Mouse (Mus musculus): ENCODE results near the gene Pkp4. TPM values are rescaled to one million over a fixed set of nuclear protein-coding genes. Genes with fewer than 3 reads are reported as not detected.

The Pkp4 gene
- total RNA-seq, 2 experiments from 2014 or later = 199 to 207 TPM

- intact Hi-C loops (cut with DNase I) = loop anchor here (5.0 to 10.0 kb wide), 2 partner anchors 140 to 568 kb away; partner anchors contain the start of genes Ccdc148 and Pkp4
- no peak for DNase-seq (ENCODE audit: low spot score in 2 of 2)
Observed at GRCm38 (mm10) chr2:59302430-59302829, 141.8 kb downstream of the Pkp4 start.

GRCm38 (mm10) chr2:59303530-59304063 is 142.9 kb downstream of the Pkp4 start:
- intact Hi-C loops (cut with DNase I) = loop anchor here (5.0 to 10.0 kb wide), 2 partner anchors 141 to 569 kb away; partner anchors contain the start of genes Ccdc148 and Pkp4
- no peak for DNase-seq (ENCODE audit: low spot score in 2 of 2)

GRCm38 (mm10) chr2:59307302-59307701 is 146.7 kb downstream of the Pkp4 start:
- intact Hi-C loops (cut with DNase I) = loop anchor here (10.0 kb wide), 1 partner anchor 573 kb away; no protein-coding TSS in a partner anchor
- DNase-seq (ENCODE audit: low spot score in 2 of 2) = no peak

- no peak for DNase-seq (ENCODE audit: low spot score in 2 of 2)
- intact Hi-C loops (cut with DNase I) = loop anchor here (10.0 kb wide), 1 partner anchor 573 kb away; no protein-coding TSS in a partner anchor
Observed at GRCm38 (mm10) chr2:59308055-59308454, 147.4 kb downstream of the Pkp4 start.

GRCm38 (mm10) chr2:59313293-59313692 is 152.6 kb downstream of the Pkp4 start:
- intact Hi-C loops (cut with DNase I) = no loop called here

GRCm38 (mm10) chr2:59318631-59319030 is 158.0 kb downstream of the Pkp4 start:
- intact Hi-C loops (cut with DNase I) = no loop called here
- DNase-seq (ENCODE audit: low spot score in 2 of 2) = no peak

More at GRCm38 (mm10) chr2:59313293-59313692, 152.6 kb downstream of the Pkp4 start:
- no peak for DNase-seq (ENCODE audit: low spot score in 2 of 2)

DNA sequence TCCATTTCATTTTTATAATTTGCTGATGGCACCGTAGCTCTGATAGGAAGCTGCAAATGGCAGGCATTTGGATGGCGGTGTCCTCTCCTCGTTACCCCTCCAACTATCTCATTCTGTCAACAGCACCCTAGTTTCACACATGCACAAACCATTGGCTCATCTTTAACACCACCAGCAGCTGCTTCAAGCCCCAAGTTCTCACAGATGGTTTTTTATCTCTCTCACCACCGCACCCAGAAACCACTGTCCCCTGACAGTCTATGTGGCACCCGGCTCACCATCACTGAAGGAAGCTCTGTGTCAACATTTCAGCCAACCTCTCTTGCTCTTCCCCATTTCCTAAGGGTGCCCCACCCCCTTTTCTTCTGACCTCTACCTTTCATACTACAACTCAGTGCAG is 167.3 kb downstream of the Pkp4 start:
- intact Hi-C loops (cut with DNase I) = no loop called here

GRCm38 (mm10) chr2:59331093-59331492 is 170.4 kb downstream of the Pkp4 start:
- no peak for DNase-seq (ENCODE audit: low spot score in 2 of 2)
- intact Hi-C loops (cut with DNase I) = no loop called here

More for the DNA sequence above, 167.3 kb downstream of the Pkp4 start:
- DNase-seq (ENCODE audit: low spot score in 2 of 2) = no peak

DNA sequence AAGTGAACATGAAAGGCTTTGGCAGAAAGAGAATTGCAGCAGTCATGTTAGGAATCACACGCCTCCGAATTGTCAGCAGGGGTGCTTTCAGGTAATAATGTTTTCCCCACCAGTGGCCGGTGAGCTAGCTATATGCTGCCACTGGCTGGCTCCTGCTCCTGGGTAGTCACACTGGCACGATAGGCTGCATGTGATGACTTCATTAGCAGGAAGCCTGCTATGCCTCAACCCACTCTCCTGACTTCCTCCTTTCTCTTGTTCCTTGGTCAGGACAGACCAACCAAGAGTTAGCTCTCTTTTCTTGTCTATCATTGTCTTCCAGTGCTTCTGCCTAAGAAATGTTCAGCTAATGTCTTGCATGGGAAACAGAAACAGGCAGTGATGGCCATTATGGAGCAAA is 171.9 kb downstream of the Pkp4 start:
- no peak for DNase-seq (ENCODE audit: low spot score in 2 of 2)

DNA sequence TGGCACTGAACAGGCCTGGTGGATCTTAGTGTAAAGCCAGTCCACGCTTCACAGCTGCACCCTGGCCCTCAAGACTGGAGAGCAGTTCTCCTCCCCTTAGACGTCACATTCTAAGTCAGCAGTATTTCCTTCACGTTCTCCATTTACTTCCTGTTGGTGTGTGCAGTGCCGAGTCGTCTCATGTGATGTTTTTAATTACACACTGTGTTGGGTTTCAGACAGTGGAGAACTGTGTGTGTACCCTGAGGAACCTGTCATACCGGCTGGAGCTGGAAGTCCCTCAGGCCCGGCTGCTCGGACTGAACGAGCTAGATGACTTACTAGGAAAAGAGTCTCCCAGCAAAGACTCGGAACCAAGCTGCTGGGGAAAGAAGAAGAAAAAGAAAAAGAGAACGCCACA is 177.9 kb downstream of the Pkp4 start:
- intact Hi-C loops (cut with DNase I) = no loop called here
- no peak for DNase-seq (ENCODE audit: low spot score in 2 of 2)

More for the DNA sequence above, 171.9 kb downstream of the Pkp4 start:
- intact Hi-C loops (cut with DNase I) = no loop called here

GRCm38 (mm10) chr2:59338926-59339325 is 178.3 kb downstream of the Pkp4 start:
- intact Hi-C loops (cut with DNase I) = no loop called here
- DNase-seq (ENCODE audit: low spot score in 2 of 2) = no peak

GRCm38 (mm10) chr2:59339776-59340539 is 179.3 kb downstream of the Pkp4 start:
- DNase-seq (ENCODE audit: low spot score in 2 of 2) = no peak

GRCm38 (mm10) chr2:59340878-59341277 is 180.2 kb downstream of the Pkp4 start:
- no peak for DNase-seq (ENCODE audit: low spot score in 2 of 2)
- intact Hi-C loops (cut with DNase I) = no loop called here

More at GRCm38 (mm10) chr2:59339776-59340539, 179.3 kb downstream of the Pkp4 start:
- intact Hi-C loops (cut with DNase I) = no loop called here

DNA sequence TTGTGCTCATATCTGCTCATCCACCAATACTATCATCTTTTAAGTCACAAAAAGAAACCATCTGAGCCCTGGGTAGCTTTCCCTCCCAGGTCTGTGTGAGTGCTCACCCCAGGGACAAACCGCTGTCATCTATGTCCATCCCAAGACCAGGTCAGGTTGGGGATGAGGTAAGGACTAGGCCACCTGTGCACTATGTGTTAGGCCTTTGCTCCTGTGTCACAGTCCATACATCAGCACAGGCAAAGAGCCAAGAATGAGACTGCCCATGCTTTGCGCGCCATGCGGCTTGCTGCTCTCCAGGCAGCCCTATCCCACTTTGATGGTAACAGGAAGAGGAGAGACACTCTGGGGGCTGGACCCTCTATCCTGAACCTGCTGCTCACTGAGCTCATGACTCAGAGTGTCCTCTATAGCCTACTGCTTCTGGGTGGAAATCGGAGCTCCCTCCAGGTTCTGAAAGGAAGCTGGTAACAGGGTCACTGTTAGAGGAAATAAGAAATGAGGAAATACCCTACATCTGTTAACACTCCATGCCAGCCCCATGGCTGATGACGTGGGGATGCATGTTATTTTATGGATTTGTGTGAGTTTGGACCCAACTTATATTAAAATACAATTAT is 182.1 kb downstream of the Pkp4 start:
- intact Hi-C loops (cut with DNase I) = no loop called here
- no peak for DNase-seq (ENCODE audit: low spot score in 2 of 2)

DNA sequence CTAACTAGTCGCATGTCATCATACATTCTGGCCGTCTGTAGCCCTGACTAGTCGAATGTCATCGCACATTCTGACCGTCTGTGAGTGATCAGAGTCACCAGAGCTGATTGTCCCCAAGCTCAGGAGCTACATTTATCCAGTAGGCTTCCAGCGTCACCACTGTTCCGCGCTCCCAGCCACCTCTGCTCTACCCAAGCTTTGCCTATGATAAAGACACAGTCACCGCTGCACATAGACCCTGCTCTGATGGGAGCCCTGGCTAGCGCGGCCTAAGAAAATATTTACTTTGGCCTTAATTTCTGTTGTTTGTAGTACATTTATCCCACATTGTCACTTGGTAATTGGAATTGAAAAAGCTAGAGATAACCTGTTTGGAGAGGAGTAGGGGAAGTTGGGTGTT is 183.2 kb downstream of the Pkp4 start:
- intact Hi-C loops (cut with DNase I) = no loop called here
- DNase-seq (ENCODE audit: low spot score in 2 of 2) = no peak

GRCm38 (mm10) chr2:59344699-59345098 is 184.0 kb downstream of the Pkp4 start:
- intact Hi-C loops (cut with DNase I) = no loop called here
- DNase-seq (ENCODE audit: low spot score in 2 of 2) = no peak

- DNase-seq (ENCODE audit: low spot score in 2 of 2) = no peak
- intact Hi-C loops (cut with DNase I) = no loop called here
Observed at GRCm38 (mm10) chr2:59345141-59345839, 184.6 kb downstream of the Pkp4 start.

DNA sequence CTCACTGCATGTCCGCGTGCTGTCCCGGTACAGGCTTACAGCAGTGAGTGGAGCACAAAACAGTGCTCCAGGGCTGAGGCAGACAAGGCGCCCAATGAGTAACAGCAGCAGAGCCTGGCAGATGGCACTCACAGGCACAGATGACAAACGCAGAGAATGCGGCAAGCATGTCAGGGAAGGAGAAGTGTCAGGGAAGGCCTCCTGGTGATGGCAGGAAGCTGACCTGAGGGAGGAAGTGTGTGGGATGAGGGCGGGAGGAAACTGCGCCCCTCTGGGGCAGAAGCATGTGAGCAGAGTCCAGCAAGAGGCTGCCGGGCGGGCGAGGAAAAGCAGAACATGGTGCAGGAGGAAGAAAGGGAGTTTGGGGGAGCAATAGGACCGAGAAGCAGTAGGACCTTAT is 185.8 kb downstream of the Pkp4 start:
- DNase-seq (ENCODE audit: low spot score in 2 of 2) = no peak
- intact Hi-C loops (cut with DNase I) = no loop called here

DNA sequence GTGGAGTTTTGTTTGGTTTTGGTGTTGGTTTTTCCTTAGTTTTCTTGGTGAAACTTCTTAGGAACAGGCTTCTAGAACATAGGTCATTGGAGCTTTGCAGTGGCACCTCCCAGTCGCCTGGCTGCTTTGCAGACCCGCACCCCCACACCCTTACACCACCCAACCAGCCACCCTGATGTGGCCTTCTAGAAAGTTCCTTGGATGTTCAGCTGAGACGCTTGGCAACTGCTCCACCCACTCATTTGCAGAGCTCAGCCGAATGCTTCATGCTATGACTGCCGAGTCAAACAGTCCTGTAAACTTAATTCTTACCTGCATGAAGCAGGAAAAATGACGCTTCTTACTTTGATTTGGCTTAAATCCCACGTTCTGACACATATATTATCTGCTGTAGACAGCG is 187.9 kb downstream of the Pkp4 start:
- intact Hi-C loops (cut with DNase I) = no loop called here
- no peak for DNase-seq (ENCODE audit: low spot score in 2 of 2)

- intact Hi-C loops (cut with DNase I) = loop anchor here (5.0 kb wide), 1 partner anchor 72 kb away; no protein-coding TSS in a partner anchor
- DNase-seq (ENCODE audit: low spot score in 2 of 2) = no peak
Observed at GRCm38 (mm10) chr2:59350094-59350493, 189.4 kb downstream of the Pkp4 start.

Measured in left cerebral cortex, postnatal 25 days (tissue).